Mouse (Mus musculus): ENCODE results near the gene Nuak2. TPM values are rescaled to one million over a fixed set of nuclear protein-coding genes. Genes with fewer than 3 reads are reported as not detected.

Gene Nuak2
- polyA plus RNA-seq, 1 experiment from 2014 or later: 21.1 TPM

DNA sequence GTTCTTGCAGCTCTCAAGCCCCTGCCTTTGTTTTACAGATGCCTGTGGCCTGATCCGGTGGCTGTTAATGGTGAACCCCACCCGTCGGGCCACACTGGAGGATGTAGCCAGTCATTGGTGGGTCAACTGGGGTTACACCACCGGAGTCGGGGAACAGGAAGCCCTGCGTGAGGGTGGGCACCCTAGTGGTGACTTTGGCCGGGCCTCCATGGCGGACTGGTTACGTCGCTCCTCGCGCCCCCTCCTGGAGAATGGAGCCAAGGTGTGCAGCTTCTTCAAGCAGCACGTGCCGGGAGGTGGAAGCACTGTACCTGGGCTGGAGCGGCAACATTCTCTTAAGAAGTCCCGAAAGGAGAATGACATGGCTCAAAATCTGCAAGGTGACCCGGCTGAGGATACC lies 15.4 kb downstream of the Nuak2 start:
- H3K36me3 ChIP-seq: peaks cover 45% of the 10 kb centered on the region
- WGBS: 87% methylated on average over 17 of the region's 17 CpGs
- no peak overlapping the region for H3K27ac ChIP-seq
- no peaks in the 10 kb centered on the region for H3K9me3 ChIP-seq
- H3K4me1 ChIP-seq: peaks cover 59% of the 10 kb centered on the region
- ATAC-seq (ENCODE audit: borderline replicate concordance, extremely low read depth, low FRiP score, low TSS enrichment): no peak
- H3K27me3 ChIP-seq: no peaks in the 10 kb centered on the region
- H3K9ac ChIP-seq: no peak overlapping the region
- H3K4me2 ChIP-seq: no peak overlapping the region
- H3K4me3 ChIP-seq: no peak overlapping the region

DNA sequence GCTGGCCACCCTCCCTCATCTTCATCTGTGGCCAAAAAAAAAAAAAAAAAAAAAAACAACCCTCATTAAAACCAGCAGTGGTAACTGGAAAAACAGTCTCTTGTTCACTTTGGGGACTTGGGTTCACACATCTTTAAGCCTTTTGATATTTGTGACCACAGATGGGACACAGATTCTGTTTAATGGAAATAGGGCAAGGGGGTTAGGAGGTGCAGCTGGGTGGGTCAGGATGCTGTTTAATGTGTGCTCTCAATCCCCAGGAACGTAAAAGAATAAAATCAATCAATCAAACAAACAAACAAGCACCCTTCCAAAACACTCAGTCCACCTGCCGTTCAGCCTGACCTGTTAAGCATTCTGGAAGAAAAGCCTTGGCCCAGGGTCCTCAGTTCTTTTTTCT lies 17.3 kb downstream of the Nuak2 start:
- Histone ChIP-seq H3K27me3 (no peaks in the 10 kb centered on the region), H3K4me1 (peaks cover 66% of the 10 kb centered on the region), H3K4me2 (no peak overlapping the region), H3K9ac (no peak overlapping the region), H3K27ac (peak overlapping the region; percentile 89), H3K9me3 (no peaks in the 10 kb centered on the region), H3K36me3 (peaks cover 36% of the 10 kb centered on the region), H3K4me3 (no peak overlapping the region)
- 5% methylated on average over 2 of the region's 2 CpGs for WGBS
- ATAC-seq (ENCODE audit: borderline replicate concordance, extremely low read depth, low FRiP score, low TSS enrichment): no peak

DNA sequence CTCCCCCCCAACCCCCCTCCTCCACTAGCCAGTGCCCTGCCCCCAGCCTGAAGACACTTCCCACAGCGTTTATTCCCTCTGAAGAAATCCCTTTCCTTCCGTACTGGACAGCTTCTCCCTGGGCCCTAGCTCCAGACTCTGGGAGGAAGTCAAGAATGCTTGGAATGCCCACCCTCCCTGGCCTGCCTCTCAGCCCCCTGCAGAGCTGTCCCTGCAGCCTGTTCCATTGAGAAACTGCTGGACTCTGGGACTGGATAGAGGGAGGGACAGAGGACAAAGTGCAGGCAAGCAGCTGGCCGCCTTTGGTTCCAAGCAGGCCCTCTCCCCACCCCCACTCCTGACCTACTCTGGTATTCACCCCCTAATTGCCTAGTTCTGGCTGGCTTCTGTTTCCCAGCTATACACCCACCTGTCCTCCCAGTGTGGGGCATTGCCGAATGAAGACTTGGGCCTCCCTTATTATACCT lies 17.8 kb downstream of the Nuak2 start:
- Histone ChIP-seq H3K9me3 (no peaks in the 10 kb centered on the region), H3K4me2 (0 out of 2 replicates have a peak overlapping the region, but pooled peaks have one; percentile 3), H3K36me3 (peaks cover 31% of the 10 kb centered on the region), H3K4me3 (no peak overlapping the region), H3K27ac (peak overlapping the region; percentile 89), H3K27me3 (no peaks in the 10 kb centered on the region), H3K9ac (no peak overlapping the region), H3K4me1 (peaks cover 69% of the 10 kb centered on the region)
- peak; percentile 94 for ATAC-seq (ENCODE audit: borderline replicate concordance, extremely low read depth, low FRiP score, low TSS enrichment)
- 9% methylated on average over 4 of the region's 4 CpGs for WGBS

DNA sequence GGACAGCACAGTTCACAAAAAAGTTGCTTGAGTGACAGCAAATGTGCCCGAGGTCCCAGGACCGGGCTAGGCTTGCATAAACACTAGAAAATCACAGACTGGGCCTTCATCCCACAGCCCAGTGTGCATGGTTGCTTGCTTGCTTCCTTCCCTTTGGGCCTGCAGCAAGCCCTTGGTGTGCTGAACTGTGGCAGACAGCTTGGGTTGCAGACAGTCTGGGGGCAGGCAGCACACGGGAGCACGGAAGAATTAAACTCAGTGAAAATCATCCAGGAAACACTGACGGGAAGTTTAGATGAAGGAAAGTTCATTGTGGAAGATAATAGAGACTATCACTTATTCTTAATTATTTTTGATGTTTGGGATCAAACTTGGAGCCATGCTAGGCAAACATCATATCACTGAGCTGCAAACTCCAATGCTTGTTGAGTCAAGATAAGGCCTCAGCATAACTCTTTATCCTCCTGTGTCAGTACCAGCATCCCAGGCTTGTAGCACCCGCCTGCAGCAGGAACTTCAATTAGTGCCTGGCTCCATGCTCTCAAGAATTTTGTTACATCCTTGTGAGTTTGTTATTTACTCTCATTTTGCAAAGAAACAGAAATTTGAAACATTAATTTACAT lies 18.4 kb downstream of the Nuak2 start:
- ATAC-seq (ENCODE audit: borderline replicate concordance, extremely low read depth, low FRiP score, low TSS enrichment): peak; percentile 13; the same call in 1 of the 2 replicates
- H3K4me2 ChIP-seq: 0 out of 2 replicates have a peak overlapping the region, but pooled peaks have one; percentile 3
- peaks cover 69% of the 10 kb centered on the region for H3K4me1 ChIP-seq
- H3K9me3 ChIP-seq: no peaks in the 10 kb centered on the region
- H3K4me3 ChIP-seq: no peak overlapping the region
- no peaks in the 10 kb centered on the region for H3K27me3 ChIP-seq
- H3K27ac ChIP-seq: peak overlapping the region; percentile 89
- 12% methylated on average over 6 of the region's 6 CpGs for WGBS
- peaks cover 28% of the 10 kb centered on the region for H3K36me3 ChIP-seq
- no peak overlapping the region for H3K9ac ChIP-seq

DNA sequence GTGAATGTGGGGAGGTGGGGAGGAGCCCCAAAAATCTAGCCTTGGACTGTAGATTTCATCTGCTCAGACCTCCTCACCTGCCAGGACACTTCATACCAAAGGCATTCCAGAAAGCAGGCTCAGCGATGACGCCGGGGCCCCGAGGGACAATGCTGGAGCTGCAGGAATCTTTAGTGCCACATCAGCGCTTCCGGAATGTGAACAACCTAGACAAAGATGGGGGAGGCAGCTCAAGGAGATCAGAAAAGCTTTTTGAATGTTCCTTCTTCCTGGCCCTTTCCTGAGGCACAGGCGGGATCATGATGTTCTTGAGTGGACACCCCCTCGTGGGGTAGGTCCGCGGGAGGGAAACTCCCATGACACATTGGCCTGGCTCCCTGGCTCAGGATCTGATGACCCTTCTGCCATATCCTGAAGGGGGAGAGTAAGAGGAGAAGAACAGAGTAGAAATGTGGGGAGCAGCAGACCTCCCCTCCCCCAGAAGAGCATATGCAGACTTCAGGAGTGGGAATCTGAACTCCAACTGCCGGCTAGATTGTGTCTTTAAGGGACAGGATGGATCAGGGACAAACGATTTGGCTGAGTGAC lies 19.5 kb downstream of the Nuak2 start:
- ATAC-seq (ENCODE audit: borderline replicate concordance, extremely low read depth, low FRiP score, low TSS enrichment): no peak
- H3K27me3 ChIP-seq: no peaks in the 10 kb centered on the region
- no peak overlapping the region for H3K4me3 ChIP-seq
- peak overlapping the region; percentile 89 for H3K27ac ChIP-seq
- H3K4me1 ChIP-seq: peaks cover 69% of the 10 kb centered on the region
- H3K36me3 ChIP-seq: peaks cover 17% of the 10 kb centered on the region
- no peaks in the 10 kb centered on the region for H3K9me3 ChIP-seq
- no peak overlapping the region for H3K9ac ChIP-seq
- H3K4me2 ChIP-seq: no peak overlapping the region
- 39% methylated on average over 12 of the region's 12 CpGs for WGBS

DNA sequence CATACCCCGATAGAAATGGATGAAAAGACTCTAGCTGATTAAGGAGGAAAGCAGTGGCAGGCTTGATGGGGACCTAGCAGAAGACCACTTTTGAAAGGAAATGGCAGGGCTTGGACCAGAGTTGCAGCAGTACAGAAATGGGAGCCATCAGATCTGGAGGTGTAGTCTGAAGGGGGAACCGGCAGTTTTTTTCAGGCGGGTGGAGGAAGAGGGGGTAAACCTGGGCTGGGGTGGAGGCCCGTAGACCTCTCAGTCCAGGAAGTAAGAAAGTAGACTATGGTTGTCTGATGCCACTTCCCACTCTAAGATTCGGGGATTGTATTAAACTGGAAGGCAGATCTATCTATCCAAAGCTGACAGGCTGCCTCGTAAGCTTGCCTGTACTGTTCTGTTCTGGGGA lies 21.0 kb downstream of the Nuak2 start:
- Histone ChIP-seq H3K36me3 (peaks cover 7% of the 10 kb centered on the region), H3K4me3 (no peak overlapping the region), H3K27me3 (no peaks in the 10 kb centered on the region), H3K9me3 (no peaks in the 10 kb centered on the region), H3K4me1 (peaks cover 72% of the 10 kb centered on the region), H3K4me2 (no peak overlapping the region), H3K27ac (peak overlapping the region; percentile 73), H3K9ac (no peak overlapping the region)
- ATAC-seq (ENCODE audit: borderline replicate concordance, extremely low read depth, low FRiP score, low TSS enrichment): no peak
- 45% methylated on average over 6 of the region's 6 CpGs for WGBS

DNA sequence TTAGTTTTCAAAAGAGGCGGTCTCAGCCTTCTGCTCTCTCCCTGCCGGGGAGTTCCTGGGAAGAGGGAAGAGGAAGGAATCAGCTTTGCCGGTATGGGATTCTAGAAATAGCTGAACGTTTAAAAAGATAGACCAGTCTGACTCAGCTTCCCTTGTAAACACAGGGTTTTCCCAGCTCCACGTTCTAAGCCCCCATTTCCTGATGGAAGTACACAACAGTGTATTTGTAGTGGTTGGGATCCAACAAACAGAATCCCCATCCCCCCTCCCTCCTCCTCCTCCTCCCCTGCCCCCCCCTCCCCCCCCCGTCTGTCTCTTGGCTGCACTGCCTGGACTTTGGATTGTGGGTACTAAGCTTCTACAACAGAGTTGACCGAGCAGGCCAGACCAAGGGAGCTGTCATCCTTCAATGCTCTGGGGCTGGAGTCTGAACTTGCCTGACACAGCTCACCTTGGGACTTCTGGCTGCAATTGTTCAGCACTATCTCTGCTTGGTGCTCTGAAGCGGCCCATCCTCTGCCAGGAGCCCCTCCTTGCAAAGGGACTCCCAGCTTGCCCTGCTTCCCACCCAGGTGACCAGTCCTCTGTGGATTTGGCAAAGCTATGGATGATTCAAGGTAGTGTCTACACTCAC lies 22.2 kb downstream of the Nuak2 start:
- peaks cover 62% of the 10 kb centered on the region for H3K4me1 ChIP-seq
- H3K9me3 ChIP-seq: no peaks in the 10 kb centered on the region

DNA sequence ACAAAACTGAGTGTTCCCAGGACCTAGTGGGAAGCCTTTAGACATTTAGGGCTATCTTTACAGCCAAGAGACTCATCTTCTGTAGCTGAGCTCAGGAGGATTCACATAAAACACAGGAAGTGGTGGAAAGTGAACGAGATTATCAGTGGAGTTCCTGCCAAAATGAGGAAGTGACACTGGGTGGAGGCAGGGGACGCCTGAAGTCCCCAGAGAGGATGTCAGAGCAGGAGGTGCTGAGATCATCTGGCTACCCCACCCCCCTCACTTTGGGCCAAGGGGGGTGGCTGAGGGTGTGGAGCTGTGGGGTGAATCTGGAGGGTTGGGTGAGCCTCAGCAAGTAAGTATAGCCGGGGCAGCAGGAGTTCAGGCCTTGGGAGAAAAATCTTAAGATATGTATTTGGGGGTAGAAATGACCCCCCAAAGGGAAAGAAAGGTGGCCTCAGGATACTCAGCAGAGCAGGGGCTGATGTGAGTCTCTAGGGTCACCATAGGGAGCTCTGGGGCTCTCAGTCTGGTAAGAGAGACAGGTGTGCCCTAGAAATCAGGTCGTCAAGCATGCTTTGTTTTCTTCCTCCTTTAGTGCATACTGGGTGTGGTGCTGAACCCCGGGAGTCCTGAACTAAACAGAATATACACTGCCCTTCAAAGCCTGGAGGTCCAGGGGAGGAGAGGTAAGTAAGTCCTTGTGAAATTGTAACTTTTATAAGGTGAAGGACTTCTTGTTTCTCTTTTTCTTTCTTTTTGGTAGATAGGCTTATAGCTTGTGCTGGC lies 26.0 kb downstream of the Nuak2 start:
- Histone ChIP-seq H3K4me3 (no peak overlapping the region), H3K36me3 (no peaks in the 10 kb centered on the region), H3K27me3 (no peaks in the 10 kb centered on the region), H3K4me1 (peaks cover 31% of the 10 kb centered on the region), H3K27ac (no peak overlapping the region), H3K9me3 (no peaks in the 10 kb centered on the region), H3K9ac (no peak overlapping the region), H3K4me2 (no peak overlapping the region)
- no peak for ATAC-seq (ENCODE audit: borderline replicate concordance, extremely low read depth, low FRiP score, low TSS enrichment)
- 34% methylated on average over 5 of the region's 5 CpGs for WGBS

More for the DNA sequence above, 22.2 kb downstream of the Nuak2 start:
- Histone ChIP-seq H3K36me3 (no peaks in the 10 kb centered on the region), H3K27ac (peak overlapping the region; percentile 73), H3K9ac (no peak overlapping the region), H3K4me3 (no peak overlapping the region), H3K27me3 (no peaks in the 10 kb centered on the region), H3K4me2 (0 out of 2 replicates have a peak overlapping the region, but pooled peaks have one; percentile 11)
- 31% methylated on average over 8 of the region's 8 CpGs for WGBS
- no peak for ATAC-seq (ENCODE audit: borderline replicate concordance, extremely low read depth, low FRiP score, low TSS enrichment)

DNA sequence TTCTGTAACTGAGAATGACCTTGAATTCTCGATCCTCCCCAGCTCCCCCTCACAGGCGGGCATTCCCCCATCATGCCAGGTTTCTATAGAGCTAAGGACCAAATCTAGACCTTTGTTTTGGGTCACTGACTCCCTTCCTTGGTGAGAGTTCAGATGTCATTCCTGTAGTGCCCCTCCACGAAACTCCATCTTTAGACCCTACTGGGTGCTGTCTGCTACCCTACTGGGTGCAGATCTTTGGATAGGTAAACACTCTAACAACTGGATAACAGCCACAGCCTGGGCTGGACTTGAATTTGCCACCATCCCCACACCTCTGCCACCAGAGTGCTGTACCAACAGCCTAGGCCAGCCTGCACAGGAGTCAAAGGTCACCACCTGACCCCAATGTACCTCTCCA lies 26.6 kb downstream of the Nuak2 start:
- ATAC-seq (ENCODE audit: borderline replicate concordance, extremely low read depth, low FRiP score, low TSS enrichment): no peak
- H3K27ac ChIP-seq: no peak overlapping the region

DNA sequence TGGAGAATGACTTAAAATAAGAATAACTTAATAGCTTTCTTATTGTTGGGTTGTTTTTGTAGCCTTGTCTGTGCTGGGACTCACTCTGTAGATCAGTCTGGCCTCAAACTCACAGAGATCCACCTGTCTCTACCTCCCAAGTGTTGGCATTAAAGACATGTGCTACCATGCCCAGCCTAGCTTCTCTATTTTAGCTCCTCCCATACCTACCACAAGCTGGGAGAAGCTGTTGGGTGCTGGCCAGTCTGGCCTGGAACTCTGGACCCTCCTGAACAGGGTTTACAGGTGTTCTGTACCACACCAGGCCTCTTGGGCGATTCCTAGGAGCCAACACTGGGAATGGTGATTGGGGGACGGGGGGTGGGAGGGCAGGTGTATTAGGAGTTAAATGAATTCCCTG lies 27.3 kb downstream of the Nuak2 start:
- no peaks in the 10 kb centered on the region for H3K9me3 ChIP-seq
- no peak overlapping the region for H3K9ac ChIP-seq
- H3K4me1 ChIP-seq: peaks cover 19% of the 10 kb centered on the region
- H3K36me3 ChIP-seq: no peaks in the 10 kb centered on the region
- no peak for ATAC-seq (ENCODE audit: borderline replicate concordance, extremely low read depth, low FRiP score, low TSS enrichment)
- H3K27ac ChIP-seq: no peak overlapping the region
- no peak overlapping the region for H3K4me2 ChIP-seq
- WGBS: 87% methylated on average over 2 of the region's 2 CpGs
- H3K27me3 ChIP-seq: no peaks in the 10 kb centered on the region
- no peak overlapping the region for H3K4me3 ChIP-seq

More for the DNA sequence above, 26.6 kb downstream of the Nuak2 start:
- WGBS: 59% methylated on average over 3 of the region's 3 CpGs
- Histone ChIP-seq H3K9ac (no peak overlapping the region), H3K4me2 (no peak overlapping the region), H3K36me3 (no peaks in the 10 kb centered on the region), H3K9me3 (no peaks in the 10 kb centered on the region), H3K27me3 (no peaks in the 10 kb centered on the region), H3K4me1 (peaks cover 25% of the 10 kb centered on the region), H3K4me3 (no peak overlapping the region)

DNA sequence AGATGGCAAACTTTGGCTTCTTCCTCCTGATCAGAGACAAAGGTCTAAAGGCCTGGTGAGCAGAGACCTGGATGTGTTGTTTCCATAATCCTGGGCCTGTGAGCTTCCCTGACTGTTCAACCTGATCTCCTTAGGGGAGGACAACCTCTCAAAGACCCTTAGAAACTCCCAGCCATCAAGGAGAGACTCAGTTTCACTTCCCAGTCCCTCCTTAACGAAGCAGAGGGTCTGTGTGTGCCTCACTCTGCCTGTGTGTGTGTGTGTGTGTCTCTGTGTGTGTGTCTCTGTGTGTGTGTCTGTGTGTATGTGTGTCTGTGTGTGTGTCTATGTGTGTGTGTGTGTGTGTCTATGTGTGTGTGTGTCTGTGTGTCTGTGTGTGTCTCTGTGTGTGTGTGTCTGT lies 27.7 kb downstream of the Nuak2 start:
- peaks cover 16% of the 10 kb centered on the region for H3K4me1 ChIP-seq
- no peaks in the 10 kb centered on the region for H3K27me3 ChIP-seq
- 76% methylated on average over 1 of the region's 1 CpGs for WGBS
- H3K27ac ChIP-seq: no peak overlapping the region
- H3K36me3 ChIP-seq: no peaks in the 10 kb centered on the region
- no peak for ATAC-seq (ENCODE audit: borderline replicate concordance, extremely low read depth, low FRiP score, low TSS enrichment)
- no peak overlapping the region for H3K9ac ChIP-seq
- H3K4me3 ChIP-seq: no peak overlapping the region
- no peak overlapping the region for H3K4me2 ChIP-seq
- no peaks in the 10 kb centered on the region for H3K9me3 ChIP-seq

All from lung, embryonic 15.5 days (tissue).